Mouse (Mus musculus) hindbrain, embryonic 11.5 days (tissue): ENCODE results near the gene Grm4. TPM values are rescaled to one million over a fixed set of nuclear protein-coding genes. Genes with fewer than 3 reads are reported as not detected.

ENCODE experiments used
- ATAC-seq: fragments of 200-750 bp; cut with Nextera tagmentation; 2 replicates; pipeline ENCODE4 v1.8.0; 2017; ENCODE audit warnings: mild to moderate bottlenecking, moderate TSS enrichment, moderate library complexity; ENCODE audit not compliant: low FRiP score
- DNase-seq: peaks from one replicate; pipeline ENCODE4 v3.0.0-alpha.2; 2015; ENCODE audit warnings: low spot score
- H3K27ac ChIP-seq: fragments of 300-500 bp; sonication (generic); 2 replicates; pipeline ENCODE4 v1.5.1; 2014; ENCODE audit warnings: mild to moderate bottlenecking, low read depth, low read length
- H3K27me3 ChIP-seq: fragments of 300-500 bp; sonication (generic); 2 replicates; pipeline ENCODE4 v1.6.1; 2014; ENCODE audit warnings: mild to moderate bottlenecking, low read length, moderate library complexity, mixed read lengths; ENCODE audit not compliant: control insufficient read depth, insufficient read depth
- H3K36me3 ChIP-seq: fragments of 300-500 bp; sonication (generic); 2 replicates; pipeline ENCODE4 v1.6.1; 2014; ENCODE audit warnings: mild to moderate bottlenecking, low read length, moderate library complexity, mixed read lengths; ENCODE audit not compliant: control insufficient read depth, insufficient read depth
- H3K4me1 ChIP-seq: fragments of 300-500 bp; sonication (generic); replicated peaks from 2 replicates; pipeline ENCODE4 v1.6.1; 2014; ENCODE audit warnings: low read length, mixed read lengths; ENCODE audit not compliant: control insufficient read depth, insufficient read depth
- H3K4me2 ChIP-seq: fragments of 300-500 bp; sonication (generic); replicated peaks from 2 replicates; pipeline ENCODE4 v1.6.1; 2014; ENCODE audit warnings: mild to moderate bottlenecking, low read depth, low read length
- H3K4me3 ChIP-seq: fragments of 300-500 bp; sonication (generic); 2 replicates; pipeline ENCODE4 v1.5.1; 2014; ENCODE audit warnings: low read depth, low read length
- H3K9ac ChIP-seq: fragments of 300-500 bp; sonication (generic); 2 replicates; pipeline ENCODE4 v1.6.1; 2014; ENCODE audit warnings: low read depth, low read length
- H3K9me3 ChIP-seq: fragments of 300-500 bp; sonication (generic); 2 replicates; pipeline ENCODE4 v1.6.1; 2016; ENCODE audit warnings: low read length; ENCODE audit not compliant: control insufficient read depth
- WGBS: fragments of 180-500 bp; shearing (Covaris S2); extraction: QIAGEN DNeasy Blood & Tissue Kit; methylation state at CpG from one replicate; pipeline ENCODE4 v1.1.7; 2014; 5-methylcytosine and 5-hydroxymethylcytosine counted together
- polyA plus RNA-seq: library from polyadenylated mRNA; unstranded; fragments of >200 nt; fragmentation: Nextera tagmentation; extraction: Ambion mirVana; gene quantifications from 2 replicates; pipeline ENCODE4 v1.2.1, GENCODE M21; 2014

The Grm4 gene
- polyA plus RNA-seq = 2.5 and 3.6 TPM in 2 replicates

GRCm38 (mm10) chr17:27521303-27521702, at the start of gene Grm4:
TSS of gene Grm4 (minus strand) at chr17:27521403.
- WGBS = 72% methylated on average over 5 of the region's 5 CpGs
- no peak for ATAC-seq
- peak within 1 kb of the TSS; percentile 23 for H3K4me2 ChIP-seq
- H3K4me1 ChIP-seq = peaks cover 9% of the 10 kb centered on the region
- no peaks in the 10 kb centered on the region for H3K36me3 ChIP-seq
- H3K27me3 ChIP-seq = peaks cover 10% of the 10 kb centered on the region
- H3K4me3 ChIP-seq = no peak within 1 kb of the TSS
- H3K9me3 ChIP-seq = no peaks in the 10 kb centered on the region
- peak; percentile 0 for DNase-seq
- no peak within 1 kb of the TSS for H3K9ac ChIP-seq
- H3K27ac ChIP-seq = no peak within 1 kb of the TSS

- no peaks in the 10 kb centered on the region for H3K9me3 ChIP-seq
- no peak for ATAC-seq
- WGBS = 90% methylated on average over 5 of the region's 5 CpGs
These were observed 47.0 kb upstream of the Grm4 start for GRCm38 (mm10) chr17:27568228-27568627.

GRCm38 (mm10) chr17:27565942-27566267, 44.7 kb upstream of the Grm4 start:
- WGBS = 1% methylated on average over 12 of the region's 13 CpGs
- Histone ChIP-seq H3K27me3 (no peaks in the 10 kb centered on the region), H3K4me2 (peak overlapping the region; percentile 69), H3K4me3 (peak overlapping the region; percentile 38), H3K9ac (peak overlapping the region; percentile 69), H3K36me3 (no peaks in the 10 kb centered on the region), H3K9me3 (no peaks in the 10 kb centered on the region), H3K4me1 (peaks cover 6% of the 10 kb centered on the region; the same call in 1 of the 2 replicates), H3K27ac (no peak overlapping the region)
- no peak; the same call in 1 of the 2 replicates for ATAC-seq
- no peak for DNase-seq

More at GRCm38 (mm10) chr17:27568228-27568627, 47.0 kb upstream of the Grm4 start:
- Histone ChIP-seq H3K4me2 (no peak overlapping the region), H3K27ac (no peak overlapping the region), H3K36me3 (no peaks in the 10 kb centered on the region), H3K9ac (no peak overlapping the region), H3K4me1 (peaks cover 6% of the 10 kb centered on the region; the same call in 1 of the 2 replicates), H3K4me3 (no peak overlapping the region), H3K27me3 (no peaks in the 10 kb centered on the region)
- no peak for DNase-seq

GRCm38 (mm10) chr17:27565163-27565941, 44.1 kb upstream of the Grm4 start, which contains the start of gene AI413582:
TSS of gene AI413582 (minus strand) at chr17:27565756.
- peaks cover 6% of the 10 kb centered on the region; the same call in 1 of the 2 replicates for H3K4me1 ChIP-seq
- DNase-seq (peak; percentile 98), ATAC-seq (peak; percentile 93)
- H3K27me3 ChIP-seq = no peaks in the 10 kb centered on the region
- H3K4me2 ChIP-seq = peak within 1 kb of the TSS; percentile 69
- H3K9ac ChIP-seq = peak within 1 kb of the TSS; percentile 69
- under 1% methylated on average over 43 of the region's 58 CpGs for WGBS
- no peak within 1 kb of the TSS for H3K27ac ChIP-seq
- H3K9me3 ChIP-seq = no peaks in the 10 kb centered on the region
- peak within 1 kb of the TSS; percentile 38 for H3K4me3 ChIP-seq
- no peaks in the 10 kb centered on the region for H3K36me3 ChIP-seq

- 10% methylated on average over 19 of the region's 20 CpGs for WGBS
- no peak for ATAC-seq
- Histone ChIP-seq H3K4me1 (peaks cover 6% of the 10 kb centered on the region), H3K4me3 (peak overlapping the region; percentile 38), H3K9ac (peak overlapping the region; percentile 35), H3K27ac (no peak overlapping the region), H3K9me3 (no peaks in the 10 kb centered on the region), H3K36me3 (no peaks in the 10 kb centered on the region), H3K27me3 (no peaks in the 10 kb centered on the region), H3K4me2 (peak overlapping the region; percentile 69)
- peak; percentile 34 for DNase-seq
These were observed 43.4 kb upstream of the Grm4 start for GRCm38 (mm10) chr17:27564391-27565162.

- no peak for ATAC-seq
- no peak overlapping the region for H3K4me2 ChIP-seq
- no peak overlapping the region for H3K9ac ChIP-seq
- H3K27ac ChIP-seq = no peak overlapping the region
- H3K27me3 ChIP-seq = no peaks in the 10 kb centered on the region
- WGBS = 51% methylated on average over 7 of the region's 7 CpGs
- no peaks in the 10 kb centered on the region for H3K36me3 ChIP-seq
- H3K4me1 ChIP-seq = peaks cover 11% of the 10 kb centered on the region
- no peaks in the 10 kb centered on the region for H3K9me3 ChIP-seq
- peak; percentile 28 for DNase-seq
- no peak overlapping the region for H3K4me3 ChIP-seq
These were observed 42.6 kb upstream of the Grm4 start for GRCm38 (mm10) chr17:27563771-27564244.

- Histone ChIP-seq H3K4me2 (no peak overlapping the region), H3K9me3 (no peaks in the 10 kb centered on the region), H3K4me3 (no peak overlapping the region), H3K9ac (no peak overlapping the region), H3K27me3 (no peaks in the 10 kb centered on the region), H3K36me3 (no peaks in the 10 kb centered on the region), H3K4me1 (peaks cover 18% of the 10 kb centered on the region), H3K27ac (no peak overlapping the region)
- 46% methylated on average over 9 of the region's 11 CpGs for WGBS
- no peak for DNase-seq
- no peak for ATAC-seq
These were observed 40.8 kb upstream of the Grm4 start for GRCm38 (mm10) chr17:27561809-27562526.

GRCm38 (mm10) chr17:27560926-27561480, 39.8 kb upstream of the Grm4 start:
- 82% methylated on average over 13 of the region's 13 CpGs for WGBS
- Histone ChIP-seq H3K36me3 (no peaks in the 10 kb centered on the region), H3K9me3 (no peaks in the 10 kb centered on the region), H3K27me3 (no peaks in the 10 kb centered on the region), H3K4me2 (no peak overlapping the region), H3K9ac (no peak overlapping the region), H3K4me3 (no peak overlapping the region), H3K4me1 (peaks cover 18% of the 10 kb centered on the region), H3K27ac (no peak overlapping the region)
- DNase-seq = no peak
- ATAC-seq = no peak
